Mouse (Mus musculus) midbrain, embryonic 15.5 days (tissue): ENCODE measurements at regions not wholly inside any gene's neighbourhood (a gene's known extent, or its start where the extent isn't known, plus 50 kb on each side); places are given as distances from the start of the nearest gene placed in this dataset.

Source experiments
- ATAC-seq: fragments of 200-750 bp; cut with Nextera tagmentation; replicated peaks from 2 replicates; pipeline ENCODE4 v1.8.0; 2017; ENCODE audit warnings: moderate TSS enrichment
- H3K27ac ChIP-seq: fragments of 300-500 bp; sonication (generic); 2 replicates; pipeline ENCODE4 v1.5.1; 2015; ENCODE audit warnings: mild to moderate bottlenecking, inconsistent platforms
- H3K27me3 ChIP-seq: fragments of 300-500 bp; sonication (generic); replicated peaks from 2 replicates; pipeline ENCODE4 v1.6.1; 2015; ENCODE audit warnings: inconsistent platforms
- H3K36me3 ChIP-seq: fragments of 300-500 bp; sonication (generic); replicated peaks from 2 replicates; pipeline ENCODE4 v1.6.1; 2015; ENCODE audit warnings: inconsistent platforms
- H3K4me1 ChIP-seq: fragments of 300-500 bp; sonication (generic); 2 replicates; pipeline ENCODE4 v1.6.1; 2015; ENCODE audit warnings: inconsistent platforms
- H3K4me2 ChIP-seq: fragments of 300-500 bp; sonication (generic); 2 replicates; pipeline ENCODE4 v1.6.1; 2015; ENCODE audit warnings: inconsistent platforms, mild to moderate bottlenecking, moderate library complexity
- H3K4me3 ChIP-seq: fragments of 300-500 bp; sonication (generic); 2 replicates; pipeline ENCODE4 v1.5.1; 2015; ENCODE audit warnings: mild to moderate bottlenecking, inconsistent platforms
- H3K9ac ChIP-seq: fragments of 300-500 bp; sonication (generic); 2 replicates; pipeline ENCODE4 v1.6.1; 2015; ENCODE audit warnings: mild to moderate bottlenecking, inconsistent platforms
- H3K9me3 ChIP-seq: fragments of 300-500 bp; sonication (generic); 2 replicates; pipeline ENCODE4 v1.6.1; 2016; ENCODE audit warnings: inconsistent platforms
- WGBS: fragments of 180-500 bp; shearing (Covaris S2); methylation state at CpG from one replicate; pipeline ENCODE4 v1.1.7; 2015; ENCODE audit warnings: mixed read lengths; 5-methylcytosine and 5-hydroxymethylcytosine counted together

DNA sequence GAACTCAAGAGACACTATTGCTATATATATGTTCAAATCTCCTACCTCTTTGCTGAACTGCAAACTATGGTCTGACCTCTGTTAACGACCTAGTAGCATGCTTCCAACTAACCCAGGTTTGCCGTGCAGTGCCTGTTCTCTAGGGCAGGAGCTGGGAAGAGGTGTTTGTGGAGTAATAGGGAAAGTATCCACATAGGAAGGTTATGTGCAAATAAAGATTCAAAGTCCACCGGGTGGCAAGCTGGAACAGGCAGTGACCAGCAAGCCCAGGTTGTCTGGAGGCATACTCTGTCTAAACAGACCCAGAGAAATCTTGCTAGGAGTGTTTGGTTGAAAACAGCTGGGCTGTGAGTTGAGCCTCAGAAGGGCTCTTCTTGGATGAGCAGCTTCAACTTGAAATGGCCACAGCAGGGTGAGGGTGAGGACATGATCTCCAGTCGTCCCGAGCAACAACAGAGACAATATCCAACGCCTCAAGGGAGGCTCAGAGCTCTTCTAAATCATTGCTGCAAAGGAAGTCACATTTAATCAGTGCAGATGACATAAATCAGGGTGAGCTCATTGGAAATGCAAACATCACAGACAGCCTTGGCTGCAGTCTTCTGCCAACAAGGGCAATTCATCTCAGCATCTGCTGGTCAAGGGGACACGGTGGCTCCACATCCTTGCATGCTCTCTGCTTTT lies 846.7 kb downstream of the Synb start:
- no peaks in the 10 kb centered on the region for H3K9me3 ChIP-seq
- H3K27ac ChIP-seq: no peak overlapping the region
- no peak overlapping the region for H3K4me3 ChIP-seq
- 60% methylated on average over 7 of the region's 7 CpGs for WGBS
- H3K27me3 ChIP-seq: no peaks in the 10 kb centered on the region
- no peak overlapping the region for H3K4me2 ChIP-seq
- no peaks in the 10 kb centered on the region for H3K36me3 ChIP-seq
- ATAC-seq: no peak
- H3K4me1 ChIP-seq: peaks cover 7% of the 10 kb centered on the region
- H3K9ac ChIP-seq: no peak overlapping the region

DNA sequence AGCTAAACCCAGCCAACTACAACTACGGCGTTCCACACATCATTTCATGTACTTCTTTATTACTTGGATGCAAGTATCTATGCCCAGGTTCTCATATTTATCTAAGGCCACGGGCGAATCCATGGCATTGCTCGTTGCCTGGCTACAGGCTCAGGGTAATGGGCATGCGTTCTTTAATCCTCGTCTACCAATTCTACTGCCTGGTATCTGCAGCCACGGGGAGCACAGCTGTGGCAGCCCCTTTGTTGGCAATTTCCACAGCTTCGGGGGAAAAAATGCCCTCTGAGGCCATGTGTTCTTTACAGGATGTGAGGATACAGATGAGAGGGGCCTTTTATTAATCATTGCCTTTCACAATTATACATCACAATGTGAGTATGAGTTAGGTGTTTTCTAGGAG lies 860.8 kb downstream of the Synb start:
- 52% methylated on average over 9 of the region's 9 CpGs for WGBS
- ATAC-seq: no peak
- no peak overlapping the region for H3K27ac ChIP-seq
- H3K4me2 ChIP-seq: no peak overlapping the region
- no peaks in the 10 kb centered on the region for H3K36me3 ChIP-seq
- H3K4me1 ChIP-seq: no peaks in the 10 kb centered on the region; the same call in 1 of the 2 replicates
- no peaks in the 10 kb centered on the region for H3K27me3 ChIP-seq
- H3K9me3 ChIP-seq: no peaks in the 10 kb centered on the region
- H3K4me3 ChIP-seq: no peak overlapping the region
- H3K9ac ChIP-seq: no peak overlapping the region

DNA sequence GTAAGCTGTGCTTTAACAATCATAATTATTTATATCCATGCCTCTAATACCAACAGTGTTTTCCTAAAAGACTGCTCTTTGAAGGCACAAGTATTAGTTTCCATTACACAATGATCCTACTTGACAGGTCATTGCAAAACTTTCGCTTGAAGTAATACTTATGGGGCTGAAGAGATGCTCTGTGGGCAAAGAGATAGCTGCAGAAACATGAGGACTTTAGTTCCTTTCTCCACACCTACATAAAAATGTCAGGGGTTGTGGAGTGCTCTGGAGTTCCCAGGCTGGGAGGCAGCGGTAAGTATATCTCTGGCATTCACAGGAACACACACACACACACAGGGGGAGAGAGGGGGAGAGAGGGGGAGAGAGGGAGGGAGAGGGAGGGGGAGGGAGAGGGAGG lies 862.0 kb downstream of the Synb start:
- Histone ChIP-seq H3K4me2 (no peak overlapping the region), H3K27ac (no peak overlapping the region), H3K9ac (no peak overlapping the region), H3K36me3 (no peaks in the 10 kb centered on the region), H3K4me1 (no peaks in the 10 kb centered on the region; the same call in 1 of the 2 replicates), H3K9me3 (no peaks in the 10 kb centered on the region), H3K4me3 (no peak overlapping the region), H3K27me3 (no peaks in the 10 kb centered on the region)
- WGBS: 76% methylated on average over 2 of the region's 2 CpGs
- no peak for ATAC-seq

DNA sequence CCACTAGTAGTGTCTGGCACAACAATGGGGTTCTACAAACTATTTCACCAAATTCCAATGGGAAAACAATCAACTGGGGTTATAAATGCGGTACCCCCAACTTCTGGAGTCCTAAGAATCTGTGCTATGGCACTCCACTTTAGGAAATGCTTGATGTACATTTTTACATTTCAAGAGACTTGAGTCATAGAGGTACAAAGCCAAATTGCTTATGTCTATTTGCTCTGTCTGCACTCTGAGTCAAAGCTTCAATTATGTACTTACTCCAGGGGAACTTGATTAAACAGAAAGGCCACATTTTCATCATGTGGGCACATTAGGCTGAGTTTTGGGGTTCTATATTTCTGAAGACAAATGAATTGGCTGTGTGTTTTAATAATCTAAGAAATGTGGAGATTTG lies 866.9 kb downstream of the Synb start:
- Histone ChIP-seq H3K36me3 (no peaks in the 10 kb centered on the region), H3K27ac (no peak overlapping the region), H3K4me3 (no peak overlapping the region), H3K4me2 (no peak overlapping the region), H3K9me3 (no peaks in the 10 kb centered on the region), H3K9ac (no peak overlapping the region), H3K27me3 (no peaks in the 10 kb centered on the region), H3K4me1 (no peaks in the 10 kb centered on the region)
- no peak for ATAC-seq
- WGBS: 84% methylated on average over 1 of the region's 1 CpGs

DNA sequence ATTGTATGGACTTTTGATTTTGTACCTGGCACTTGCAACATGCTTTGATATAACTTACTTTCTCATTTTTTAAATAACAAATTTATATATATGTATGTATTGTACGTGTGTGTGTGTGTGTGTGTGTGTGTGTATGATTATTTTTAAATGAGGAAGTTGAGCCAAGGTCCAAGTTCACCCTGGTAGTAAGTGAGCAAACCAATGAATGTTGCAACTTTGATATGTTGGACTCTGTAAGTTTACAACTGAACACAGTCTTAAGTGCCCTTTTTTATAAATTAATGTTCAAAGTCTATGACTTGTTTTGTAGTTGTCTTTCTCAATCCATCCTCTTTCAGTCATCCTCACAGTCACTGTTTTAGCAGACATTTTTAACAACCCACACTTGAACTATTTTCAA lies 901.7 kb downstream of the Synb start:
- Histone ChIP-seq H3K9me3 (no peaks in the 10 kb centered on the region), H3K36me3 (no peaks in the 10 kb centered on the region), H3K27me3 (no peaks in the 10 kb centered on the region), H3K4me1 (peaks cover 8% of the 10 kb centered on the region; the same call in 1 of the 2 replicates), H3K4me3 (no peak overlapping the region), H3K4me2 (no peak overlapping the region), H3K9ac (no peak overlapping the region), H3K27ac (no peak overlapping the region)
- no peak for ATAC-seq
- 88% methylated on average over 1 of the region's 1 CpGs for WGBS

DNA sequence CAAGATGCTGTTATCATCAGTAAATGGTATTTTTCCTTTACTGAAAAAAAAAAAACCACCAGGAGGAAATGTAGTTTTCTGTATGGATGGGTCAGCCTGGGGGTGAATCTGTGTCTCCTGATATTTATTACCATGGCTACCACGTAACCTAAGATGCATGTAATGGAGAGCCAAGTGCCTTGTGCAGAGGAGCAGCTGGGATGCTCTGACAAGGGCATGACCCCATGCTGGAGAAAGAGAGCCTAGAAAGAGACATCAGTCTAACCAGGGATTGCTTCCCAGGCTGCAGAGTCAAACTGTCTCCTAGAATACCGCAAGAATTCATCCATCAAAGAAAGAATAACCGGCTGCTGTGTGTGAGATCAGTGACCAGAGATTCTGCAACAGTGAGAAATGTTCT lies 902.2 kb downstream of the Synb start:
- Histone ChIP-seq H3K4me3 (no peak overlapping the region), H3K36me3 (no peaks in the 10 kb centered on the region), H3K9me3 (no peaks in the 10 kb centered on the region), H3K27ac (no peak overlapping the region), H3K4me2 (no peak overlapping the region), H3K27me3 (no peaks in the 10 kb centered on the region), H3K9ac (no peak overlapping the region), H3K4me1 (peaks cover 8% of the 10 kb centered on the region; the same call in 1 of the 2 replicates)
- 27% methylated on average over 3 of the region's 3 CpGs for WGBS
- no peak for ATAC-seq

DNA sequence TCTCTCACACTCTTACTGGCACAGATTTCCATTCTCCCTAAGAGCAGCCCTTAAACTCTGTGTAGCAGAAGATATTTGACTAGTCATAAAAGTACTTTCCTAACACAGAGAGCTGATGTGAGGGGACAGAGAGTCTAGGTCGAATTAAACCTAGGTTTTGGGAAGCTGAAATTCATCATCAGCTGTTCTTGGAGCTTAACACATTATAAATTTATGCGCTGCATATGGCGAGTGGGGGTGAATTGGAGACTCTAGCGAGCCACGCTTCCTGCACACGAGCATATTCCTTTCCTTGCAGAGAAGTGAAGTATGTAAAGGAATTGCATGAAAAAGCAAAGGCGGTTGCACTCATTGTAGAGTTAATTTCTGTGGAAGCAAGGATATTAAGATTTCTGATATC lies 912.4 kb downstream of the Synb start:
- H3K9me3 ChIP-seq: no peaks in the 10 kb centered on the region
- no peaks in the 10 kb centered on the region for H3K27me3 ChIP-seq
- no peak overlapping the region for H3K9ac ChIP-seq
- H3K27ac ChIP-seq: no peak overlapping the region
- H3K36me3 ChIP-seq: no peaks in the 10 kb centered on the region
- H3K4me3 ChIP-seq: no peak overlapping the region
- H3K4me2 ChIP-seq: no peak overlapping the region
- WGBS: 53% methylated on average over 7 of the region's 7 CpGs
- no peak for ATAC-seq
- peaks cover 5% of the 10 kb centered on the region for H3K4me1 ChIP-seq

DNA sequence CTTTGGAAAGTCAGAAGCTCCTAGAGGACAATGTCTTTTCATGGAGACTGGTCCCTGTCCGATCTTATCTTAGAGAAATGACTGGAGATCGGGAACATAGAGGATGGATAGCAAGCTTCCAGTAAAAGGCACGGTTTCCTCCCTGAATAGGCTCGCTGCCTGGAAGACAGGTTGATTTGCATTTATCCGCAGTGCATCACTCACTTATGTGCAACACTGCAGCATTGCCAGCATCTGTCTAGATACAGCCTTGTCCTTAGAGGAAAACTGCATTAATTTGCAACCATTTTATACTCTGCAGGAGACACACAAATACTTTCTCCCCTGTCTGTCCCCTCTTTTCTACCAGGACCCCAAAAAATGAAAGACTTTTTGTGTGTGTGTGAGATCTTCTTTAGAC lies 926.4 kb downstream of the Synb start:
- Histone ChIP-seq H3K4me3 (no peak overlapping the region), H3K36me3 (no peaks in the 10 kb centered on the region), H3K4me1 (peaks cover 6% of the 10 kb centered on the region; the same call in 1 of the 2 replicates), H3K4me2 (no peak overlapping the region), H3K9ac (no peak overlapping the region), H3K27ac (no peak overlapping the region), H3K9me3 (no peaks in the 10 kb centered on the region), H3K27me3 (no peaks in the 10 kb centered on the region)
- ATAC-seq: no peak
- 57% methylated on average over 5 of the region's 5 CpGs for WGBS

DNA sequence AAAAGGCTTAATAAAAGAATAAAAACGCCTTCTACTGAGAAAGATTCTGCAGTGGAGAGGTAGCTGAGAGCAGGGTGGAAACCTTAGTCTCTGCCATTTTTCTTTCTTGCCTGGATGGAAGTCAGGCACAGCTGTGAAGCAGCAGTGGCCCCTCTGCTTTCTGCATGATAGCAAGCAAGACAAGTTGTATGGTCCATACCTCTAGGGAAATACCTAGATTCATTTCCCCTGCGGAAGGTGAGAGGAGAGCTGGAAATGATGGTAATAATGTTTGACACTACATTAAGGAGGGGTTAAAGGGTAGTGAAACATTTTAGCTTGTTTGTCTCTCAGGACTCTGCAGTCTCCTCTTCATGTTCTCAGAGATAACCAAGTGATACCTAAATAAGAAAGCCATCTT lies 930.2 kb downstream of the Synb start:
- WGBS: 67% methylated on average over 2 of the region's 2 CpGs
- Histone ChIP-seq H3K9ac (no peak overlapping the region), H3K36me3 (no peaks in the 10 kb centered on the region), H3K4me2 (no peak overlapping the region), H3K4me3 (no peak overlapping the region), H3K4me1 (peaks cover 14% of the 10 kb centered on the region; the same call in 1 of the 2 replicates), H3K27me3 (no peaks in the 10 kb centered on the region), H3K27ac (no peak overlapping the region), H3K9me3 (no peaks in the 10 kb centered on the region)
- ATAC-seq: no peak

- Histone ChIP-seq H3K4me1 (peaks cover 8% of the 10 kb centered on the region; the same call in 1 of the 2 replicates), H3K4me3 (no peak overlapping the region), H3K36me3 (no peaks in the 10 kb centered on the region), H3K9ac (no peak overlapping the region), H3K4me2 (no peak overlapping the region), H3K27me3 (no peaks in the 10 kb centered on the region), H3K27ac (peak overlapping the region; percentile 36), H3K9me3 (no peaks in the 10 kb centered on the region)
- 35% methylated on average over 7 of the region's 7 CpGs for WGBS
- ATAC-seq: peak; percentile 76
Measured at GRCm38 (mm10) chr14:68361998-68362397, 932.1 kb downstream of the Synb start.

- H3K36me3 ChIP-seq: no peaks in the 10 kb centered on the region
- peak; percentile 75 for ATAC-seq
Measured at GRCm38 (mm10) chr14:68361481-68361880, 932.6 kb downstream of the Synb start.

GRCm38 (mm10) chr14:68356396-68356795 lies 937.7 kb downstream of the Synb start:
- Histone ChIP-seq H3K4me3 (no peak overlapping the region), H3K9ac (no peak overlapping the region), H3K9me3 (no peaks in the 10 kb centered on the region), H3K27me3 (no peaks in the 10 kb centered on the region), H3K27ac (no peak overlapping the region; the same call in 1 of the 2 replicates), H3K4me2 (no peak overlapping the region), H3K4me1 (peaks cover 9% of the 10 kb centered on the region; the same call in 1 of the 2 replicates), H3K36me3 (no peaks in the 10 kb centered on the region)
- WGBS: 82% methylated on average over 7 of the region's 7 CpGs
- no peak for ATAC-seq

More at GRCm38 (mm10) chr14:68361481-68361880, 932.6 kb downstream of the Synb start:
- H3K27me3 ChIP-seq: no peaks in the 10 kb centered on the region
- peak overlapping the region; percentile 36; the same call in 1 of the 2 replicates for H3K27ac ChIP-seq
- H3K4me3 ChIP-seq: no peak overlapping the region
- WGBS: 23% methylated on average over 6 of the region's 6 CpGs
- H3K9me3 ChIP-seq: no peaks in the 10 kb centered on the region
- peaks cover 8% of the 10 kb centered on the region; the same call in 1 of the 2 replicates for H3K4me1 ChIP-seq
- H3K4me2 ChIP-seq: no peak overlapping the region
- H3K9ac ChIP-seq: no peak overlapping the region

DNA sequence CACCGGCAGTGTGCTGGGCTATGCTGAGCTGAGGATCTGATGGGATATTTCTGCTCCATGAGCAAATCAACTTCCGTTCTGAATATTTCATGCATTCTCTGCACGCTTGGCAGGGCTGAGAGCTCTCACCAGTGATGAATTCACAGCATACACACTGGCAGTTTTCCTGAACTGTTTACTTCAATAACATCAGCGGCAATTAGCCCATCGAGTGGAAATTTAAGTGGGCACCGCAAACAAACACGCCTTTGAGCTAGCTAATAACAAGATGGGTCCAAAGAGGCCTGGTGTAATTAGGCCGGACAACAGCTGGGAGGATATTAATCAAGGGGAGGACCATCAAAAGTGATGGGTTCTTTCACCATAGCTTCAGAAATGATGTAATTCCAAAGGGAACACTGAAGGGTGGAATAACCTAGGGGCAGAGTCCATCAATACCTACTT lies 938.6 kb downstream of the Synb start:
- no peaks in the 10 kb centered on the region for H3K9me3 ChIP-seq
- 49% methylated on average over 8 of the region's 8 CpGs for WGBS
- H3K27me3 ChIP-seq: no peaks in the 10 kb centered on the region
- 0 out of 2 replicates have a peak, but pooled peaks cover 8% of the 10 kb centered on the region for H3K4me1 ChIP-seq
- H3K4me3 ChIP-seq: no peak overlapping the region
- H3K36me3 ChIP-seq: no peaks in the 10 kb centered on the region
- no peak overlapping the region for H3K27ac ChIP-seq
- H3K4me2 ChIP-seq: no peak overlapping the region
- ATAC-seq: peak; percentile 80
- no peak overlapping the region for H3K9ac ChIP-seq
